16 mouse cellular contexts compared by ENCODE assay signal in genomic region chr17:86521252-86521651, GRCm38 (mm10). TPM values are rescaled to one million over a fixed set of nuclear protein-coding genes. Genes with fewer than 3 reads are reported as not detected.
"Had no signal": no experiment of that assay in that cellular context is flagged by ENCODE, and none has a peak within 500 bp of the region (broad histone marks: within the 10 kb centered on the region; RNA-seq: fewer than 3 reads in every experiment).

No protein-coding gene starts in this region.

- H3K27me3 ChIP-seq: limb, embryonic 12.5 days; liver, embryonic 13.5 days; midbrain, embryonic 12.5 days; stomach, embryonic 15.5 days had no signal

- DNase-seq: kidney, postnatal 36 days; liver; liver, embryonic 13.5 days; liver, postnatal 0 days; right cerebral cortex, postnatal 4 days; thymus, adult 2 months; thymus, postnatal 25 days had no signal

- H3K4me1 ChIP-seq: limb, embryonic 12.5 days; midbrain, embryonic 12.5 days; stomach, embryonic 15.5 days had no signal

- H3K4me3 ChIP-seq: layer of hippocampus, adult 2 months; limb, embryonic 12.5 days; liver, embryonic 13.5 days; midbrain, embryonic 12.5 days; stomach, embryonic 15.5 days had no signal

- ATAC-seq: liver, postnatal 0 days had no signal

- H3K27ac ChIP-seq: kidney, postnatal 0 days; layer of hippocampus, adult 2 months; limb, embryonic 12.5 days; liver, embryonic 13.5 days; midbrain, embryonic 12.5 days; stomach, embryonic 15.5 days had no signal

RNA-seq across cellular contexts. Expression of gene Gm10309, which starts 16.2 kb away (rescaled TPM):
- total RNA-seq: layer of hippocampus, adult 2 months; layer of hippocampus, postnatal 10 days; left cerebral cortex, postnatal 36 days; megakaryocyte-erythroid progenitor cell, adult 5-6 weeks; midbrain, postnatal 0 days had no signal
- polyA plus RNA-seq: liver, embryonic 13.5 days; thymus, adult 2 months had no signal
